Mouse (Mus musculus): ENCODE results near the gene Phf6. TPM values are rescaled to one million over a fixed set of nuclear protein-coding genes. Genes with fewer than 3 reads are reported as not detected.

The Phf6 gene
- polyA plus RNA-seq, 1 experiment from 2014 or later, result 37.4 TPM

Other genes starting within 250 kb of the Phf6 start
- gene Ccdc160, start 121.1 kb upstream of the Phf6 start, polyA plus RNA-seq (2015; fragmentation: Nextera tagmentation; extraction: Ambion mirVana), result 2.5 and 2.7 TPM in 2 replicates
- 166 and 171 TPM in 2 replicates for gene Hprt, start 75.9 kb downstream of the Phf6 start, polyA plus RNA-seq (2015; fragmentation: Nextera tagmentation; extraction: Ambion mirVana)